Mouse (Mus musculus): ENCODE results near the gene Mbd3.

Gene Mbd3

DNA sequence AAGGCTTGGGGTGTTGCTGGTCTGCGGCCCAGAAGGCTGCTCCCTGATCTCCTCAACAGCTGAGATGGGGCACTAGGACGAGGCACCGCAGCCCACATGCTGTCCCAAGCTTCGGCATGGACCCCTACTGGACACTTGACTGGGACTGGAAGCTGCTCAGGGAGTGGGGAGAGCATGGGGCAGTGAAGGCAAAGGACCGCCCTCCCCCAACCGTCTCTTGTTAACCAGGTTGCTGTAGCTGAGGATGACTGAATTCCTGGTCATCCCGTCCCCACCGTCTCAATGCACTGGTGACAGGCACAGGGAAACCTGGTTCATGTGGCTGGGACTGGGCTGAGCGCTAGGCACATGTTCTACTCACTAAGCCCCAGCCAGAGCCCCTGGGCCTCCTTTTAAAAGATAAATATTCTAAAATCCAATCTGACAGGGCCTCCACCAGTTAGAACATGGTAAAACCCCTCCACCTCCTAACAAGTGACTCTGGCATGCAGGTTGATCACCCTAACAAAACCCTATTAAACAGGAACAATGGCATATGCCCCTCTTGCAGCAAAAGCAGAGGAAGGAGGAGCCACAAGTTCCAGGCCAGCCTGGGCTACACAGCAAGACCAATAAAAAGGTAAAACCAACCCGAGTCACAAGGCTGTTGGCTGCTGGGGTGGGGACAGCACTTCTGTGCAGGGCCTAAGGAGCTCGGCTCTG is 2.4 kb downstream of the Mbd3 start:
- no peak for DNase-seq

- DNase-seq: no peak
These were observed 4.2 kb downstream of the Mbd3 start for GRCm38 (mm10) chr10:80395025-80395627.

DNA sequence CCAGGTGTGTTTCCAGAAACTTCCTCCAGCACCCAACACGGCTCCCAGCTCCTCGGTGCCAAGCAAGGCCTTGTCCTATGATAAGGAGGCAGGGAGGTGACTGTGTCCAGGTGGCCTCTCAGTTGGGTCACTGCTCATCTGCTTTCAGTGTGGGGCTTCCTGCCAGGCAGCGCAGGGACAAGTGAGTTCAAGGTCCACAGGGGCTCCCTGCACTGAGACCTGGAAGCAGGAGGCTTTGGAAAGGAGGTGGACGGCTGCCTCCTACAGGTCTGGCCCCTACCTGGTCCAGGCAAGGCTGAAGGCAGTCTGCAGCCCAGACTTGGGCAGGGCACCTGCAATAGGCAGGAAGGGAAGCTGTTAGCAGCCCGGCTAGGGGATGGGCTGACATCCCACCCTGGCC is 6.7 kb downstream of the Mbd3 start:
- no peak for DNase-seq

DNA sequence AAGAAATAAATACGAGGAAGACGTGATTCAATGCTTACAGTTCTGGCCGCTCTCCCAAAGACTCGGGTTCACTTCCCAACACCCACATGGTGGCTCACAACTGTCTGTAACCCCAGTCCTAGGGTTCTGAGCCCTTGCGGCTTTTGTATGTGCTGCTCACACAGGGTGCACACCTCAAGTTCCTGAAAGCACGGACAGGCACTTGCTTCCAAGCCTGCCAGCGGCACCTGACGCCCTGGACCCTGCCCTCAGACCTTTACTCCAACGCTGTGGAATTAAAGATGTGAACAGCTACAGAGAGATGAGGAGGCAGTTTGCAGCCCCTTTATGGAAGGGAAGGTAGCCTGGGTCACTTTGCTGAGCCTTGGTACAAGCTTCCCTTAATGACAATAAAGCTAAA is 8.7 kb downstream of the Mbd3 start:
- DNase-seq: no peak

DNA sequence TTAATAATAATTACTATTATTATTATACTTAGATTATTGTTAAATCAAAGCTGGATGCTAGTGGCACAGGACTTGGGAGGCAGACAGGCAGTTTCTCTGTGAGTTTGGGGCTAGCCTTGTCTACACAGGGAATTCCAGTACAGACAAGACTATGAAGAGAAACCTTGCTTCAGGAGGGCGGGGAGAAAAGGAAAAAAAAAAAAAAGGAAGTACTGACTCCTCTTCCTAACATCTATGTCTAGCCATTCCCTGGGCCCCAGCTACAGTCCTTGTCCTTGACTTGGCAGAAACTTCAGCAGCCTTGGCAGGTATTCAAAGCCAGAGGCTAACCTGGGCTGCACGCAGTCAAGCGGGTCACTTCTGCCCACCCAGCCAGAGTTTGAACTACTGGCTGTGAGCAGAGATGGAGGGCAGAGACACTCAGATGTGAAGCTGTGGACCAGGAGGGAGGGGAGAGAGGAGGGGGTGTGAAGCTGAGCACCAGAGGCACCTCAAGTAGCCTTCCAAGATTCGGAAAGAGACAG is 10.1 kb downstream of the Mbd3 start:
- DNase-seq: no peak

DNA sequence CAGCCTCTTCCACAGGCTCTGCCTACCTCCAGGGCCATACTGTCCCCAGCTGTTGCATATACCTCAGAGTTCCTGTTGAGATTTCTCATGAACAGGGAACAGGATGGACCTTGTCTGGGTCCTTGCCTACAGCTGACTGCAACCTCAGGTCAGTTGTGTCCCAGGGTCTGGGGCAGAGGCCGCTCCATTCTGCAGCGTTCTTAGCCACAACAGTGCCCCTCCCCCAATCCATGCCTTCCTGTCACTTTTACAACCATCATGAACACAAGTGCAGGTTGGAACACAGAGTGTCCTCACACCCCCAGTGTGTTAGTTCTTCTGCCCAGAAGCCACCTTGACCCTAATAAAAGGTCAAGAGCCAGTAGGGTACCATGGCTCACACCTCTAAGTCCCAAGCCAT is 10.6 kb downstream of the Mbd3 start:
- no peak for DNase-seq

DNA sequence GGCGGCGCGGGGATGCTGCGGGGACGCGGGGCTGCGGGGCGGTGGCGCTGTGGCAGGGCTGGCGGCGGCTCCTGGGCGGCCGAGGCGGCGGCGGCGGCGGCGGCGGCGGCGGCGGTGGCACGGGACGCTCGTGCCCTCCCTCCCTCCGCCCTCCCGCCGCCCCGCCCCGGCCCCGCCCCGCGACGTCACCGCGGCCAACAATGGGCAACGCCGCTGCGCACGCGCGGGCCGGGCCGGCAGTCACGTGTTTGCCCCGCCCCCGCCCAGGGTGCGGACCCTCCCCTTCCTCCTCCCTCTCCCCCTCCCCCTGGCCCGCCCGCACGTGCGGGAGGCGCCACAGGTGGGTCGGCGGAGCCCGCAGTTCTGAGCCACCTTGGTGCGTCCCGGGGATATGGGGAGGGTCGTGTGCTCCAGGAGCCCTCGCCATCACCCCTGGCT is 11.8 kb downstream of the Mbd3 start, which contains the start of gene Mex3d:
TSS of gene Mex3d (minus strand) at position 138 of the 438 bp plus-strand sequence.
- DNase-seq: peak; percentile 85 to 93

- peak in 1 of 2 experiments; percentile 39 for DNase-seq
These were observed 12.4 kb downstream of the Mbd3 start for GRCm38 (mm10) chr10:80386735-80387471.

- no peak for DNase-seq
These were observed 13.3 kb downstream of the Mbd3 start for GRCm38 (mm10) chr10:80385811-80386734.

GRCm38 (mm10) chr10:80385310-80385709 is 14.0 kb downstream of the Mbd3 start:
- peak in 1 of 2 experiments; percentile 46 for DNase-seq

DNA sequence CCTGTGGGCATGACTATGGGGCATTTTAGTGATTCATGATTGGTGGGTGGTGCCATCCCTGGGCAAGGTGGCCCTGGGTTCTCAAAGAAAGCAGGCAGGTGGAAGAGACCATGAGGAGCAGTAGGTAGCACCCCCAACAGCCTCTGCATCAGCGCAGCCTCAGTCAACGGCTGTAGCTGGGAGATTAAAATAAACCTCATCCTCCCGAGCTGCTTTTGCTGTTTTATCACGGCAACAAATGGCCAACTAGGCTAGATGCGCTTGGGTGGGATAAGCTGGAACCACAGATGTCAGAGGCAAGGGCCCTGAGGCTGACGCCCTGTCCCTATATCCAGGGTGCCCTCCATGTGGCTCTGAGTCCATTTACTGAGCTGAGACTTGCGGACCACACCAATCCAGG is 14.6 kb downstream of the Mbd3 start:
- no peak for DNase-seq

- no peak for DNase-seq
These were observed 15.2 kb downstream of the Mbd3 start for GRCm38 (mm10) chr10:80384115-80384639.

- no peak for DNase-seq
These were observed 15.9 kb downstream of the Mbd3 start for GRCm38 (mm10) chr10:80383431-80383830.

DNA sequence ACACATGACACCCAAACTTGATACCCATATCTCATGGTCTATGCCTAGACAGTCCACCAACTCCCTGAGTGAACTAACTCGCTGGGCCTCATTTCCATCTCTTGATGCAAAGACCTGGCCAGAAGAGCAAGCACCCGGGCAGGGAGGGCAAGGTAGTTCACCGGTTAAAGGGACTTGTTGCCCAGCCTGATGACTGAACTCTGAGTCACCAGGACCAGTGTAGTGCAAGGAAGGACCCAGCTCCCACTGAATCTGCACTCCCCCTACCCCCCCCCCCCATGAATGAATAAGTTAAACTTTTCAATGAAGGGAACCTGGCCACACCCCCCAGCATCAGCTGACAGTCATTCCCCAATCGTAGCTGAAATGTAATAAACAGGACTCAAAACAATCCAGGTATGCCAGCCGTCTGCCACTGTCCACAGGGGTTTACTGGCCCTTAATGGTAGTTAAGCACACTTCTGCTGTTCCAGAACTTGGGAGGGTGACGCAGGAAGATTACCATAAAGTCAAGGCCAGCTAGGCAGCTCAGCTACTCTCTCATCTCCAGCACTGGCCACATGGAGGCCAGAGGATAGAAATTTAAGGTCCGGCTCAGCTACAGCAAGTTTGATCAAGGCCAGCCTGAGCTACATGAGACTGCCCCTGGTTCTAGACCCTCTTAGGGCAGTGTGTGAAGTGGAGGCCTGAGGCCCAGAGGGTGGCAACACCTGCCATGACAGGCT is 16.5 kb downstream of the Mbd3 start:
- no peak for DNase-seq

GRCm38 (mm10) chr10:80377716-80378115 is 21.6 kb downstream of the Mbd3 start:
- DNase-seq: peak in 1 of 2 experiments; percentile 51

GRCm38 (mm10) chr10:80376160-80376559 is 23.2 kb downstream of the Mbd3 start:
- DNase-seq: peak; percentile 95

GRCm38 (mm10) chr10:80374063-80374462 is 25.3 kb downstream of the Mbd3 start:
- DNase-seq: peak; percentile 85 to 93

DNA sequence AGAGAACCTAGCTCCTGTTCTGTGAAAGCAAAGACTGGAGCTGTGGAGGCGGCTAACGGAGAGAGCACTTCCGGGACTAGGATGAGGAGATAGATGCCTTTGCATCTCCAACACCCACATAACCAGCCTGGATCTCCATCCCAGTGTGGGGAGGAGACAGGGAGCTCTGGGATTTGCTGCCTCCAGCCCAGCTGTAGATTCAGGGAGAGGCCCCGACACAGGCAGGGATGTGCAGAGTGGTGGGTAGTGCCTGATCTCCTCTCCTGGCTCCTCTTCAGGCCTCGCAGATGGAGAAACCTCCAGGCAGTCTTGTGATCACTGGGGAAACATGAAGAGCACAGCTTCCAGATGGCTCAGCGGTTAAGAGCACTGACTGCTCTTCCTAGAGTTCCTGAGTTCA is 26.6 kb downstream of the Mbd3 start:
- DNase-seq: no peak

DNA sequence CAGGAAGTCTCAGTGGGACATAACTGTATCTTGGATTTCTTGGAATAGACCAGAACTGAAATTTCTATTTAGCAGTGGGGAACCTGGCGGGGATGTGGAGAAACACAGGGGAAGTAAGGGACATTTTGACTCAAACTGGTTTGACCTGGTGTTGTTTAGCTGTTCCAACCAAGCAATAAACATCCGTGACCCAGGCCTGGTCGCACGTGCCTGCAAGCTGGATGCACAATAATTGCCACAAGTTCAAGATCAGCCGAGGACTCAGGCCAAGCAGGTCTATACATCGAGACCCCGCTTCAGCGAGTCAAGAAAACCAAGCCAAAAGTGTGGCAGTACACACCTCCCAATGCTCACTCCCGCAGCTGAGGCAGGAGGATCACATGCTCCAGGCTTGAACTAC is 27.4 kb downstream of the Mbd3 start:
- DNase-seq: no peak

DNA sequence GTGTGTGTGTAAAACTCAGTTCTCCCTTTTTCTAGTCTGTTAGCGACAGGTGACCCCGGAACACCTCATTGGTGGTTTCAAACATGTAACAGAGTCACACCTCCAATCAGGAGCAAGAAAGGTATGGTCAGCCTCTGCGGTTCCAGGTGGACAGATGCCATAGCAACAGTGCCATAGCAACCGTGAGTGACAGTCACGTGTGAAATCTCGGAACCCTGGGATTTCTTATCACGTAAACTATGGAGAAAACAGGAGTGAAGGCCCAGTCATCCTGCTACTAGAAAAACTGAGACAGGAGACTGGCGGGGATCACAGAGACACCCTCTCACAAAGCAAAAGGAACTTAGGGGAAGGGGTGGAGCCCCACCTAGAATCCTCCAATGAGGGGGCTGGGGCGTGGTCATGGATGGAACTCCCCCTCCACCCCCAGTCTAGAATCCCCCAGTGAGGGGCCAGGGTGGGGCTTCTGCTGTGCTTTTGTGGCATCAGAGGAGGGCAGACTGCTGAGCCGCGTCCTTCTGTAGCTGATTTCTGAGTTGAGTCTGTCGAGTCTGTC is 27.9 kb downstream of the Mbd3 start:
- DNase-seq: peak; percentile 67 to 69

Data from cerebellum, postnatal 36 days (tissue).